Mouse (Mus musculus): ENCODE measurements at regions not wholly inside any gene's neighbourhood (a gene's known extent, or its start where the extent isn't known, plus 50 kb on each side); places are given as distances from the start of the nearest gene placed in this dataset.

GRCm38 (mm10) chr3:18744216-18744615, 796.0 kb downstream of the Cypt12 start:
- TF ChIP-seq CTCF (IDR thresholded peaks at IDR 0.05; ENCODE audit: low read depth) (no peak), EP300 (optimal IDR thresholded peaks at IDR 0.05) (no peak)

All from stomach, postnatal 0 days (tissue).